Mouse (Mus musculus): ENCODE results near the gene Adh7. TPM values are rescaled to one million over a fixed set of nuclear protein-coding genes. Genes with fewer than 3 reads are reported as not detected.

The Adh7 gene
- total and polyA plus RNA-seq, 3 experiments: not detected

DNA sequence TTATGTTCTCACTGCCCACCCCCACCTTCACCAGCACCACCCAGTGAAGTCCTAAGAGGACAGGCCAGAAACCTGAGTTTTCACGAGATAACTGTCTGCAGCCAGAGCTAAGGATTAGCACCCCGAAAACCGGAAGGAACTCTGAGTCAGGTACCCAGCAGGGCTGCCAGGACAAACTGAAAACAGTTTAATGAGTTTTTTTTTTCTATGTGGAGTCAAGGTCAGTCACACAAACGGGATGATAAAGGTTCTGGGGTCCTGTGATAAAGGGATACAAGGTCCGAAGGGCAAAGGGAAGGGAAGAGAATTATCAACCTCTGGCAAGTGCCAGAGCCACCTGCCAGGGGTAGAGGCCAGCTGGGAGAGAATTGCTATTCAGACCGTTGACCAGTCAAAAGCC is 23.8 kb downstream of the Adh7 start:
- DNase-seq (ENCODE audit: low read depth, low spot score): peak; percentile 63
- H3K27me3 ChIP-seq (ENCODE audit: control insufficient read depth in 1 of 2, insufficient read depth in 2 of 2, low read length in 2 of 2): no peaks in the 10 kb centered on the region; a peak in 2 of 4 replicates
- peak overlapping the region in 1 of 2 experiments; percentile 42; a peak in 1 of 4 replicates for H3K4me3 ChIP-seq (ENCODE audit: control insufficient read depth in 1 of 2, insufficient read depth in 1 of 2, low read depth in 2 of 2, low read length in 2 of 2)
- TF ChIP-seq UBTF (IDR thresholded peaks at IDR 0.05; ENCODE audit: borderline replicate concordance, insufficient read depth, low read depth, low read length) (no peak), ETS1 (IDR thresholded peaks at IDR 0.05; ENCODE audit: low read depth, low read length) (0 out of 2 replicates have a peak, but pooled peaks have one; percentile 9), BHLHE40 (IDR thresholded peaks at IDR 0.05; ENCODE audit: borderline replicate concordance, low read depth, low read length) (no peak), E2F4 (IDR thresholded peaks at IDR 0.05; ENCODE audit: borderline replicate concordance, low read depth, low read length) (no peak), POLR2A (IDR thresholded peaks at IDR 0.05; ENCODE audit: control insufficient read depth in 1 of 2, insufficient read depth in 1 of 2, low read depth in 1 of 2, low read length in 2 of 2, poor library complexity in 1 of 2) (no peak), MXI1 (IDR thresholded peaks at IDR 0.05; ENCODE audit: low read depth, low read length) (no peak), RCOR1 (IDR thresholded peaks at IDR 0.05; ENCODE audit: low read depth, low read length) (no peak), MEF2A (IDR thresholded peaks at IDR 0.05; ENCODE audit: extremely low read depth, insufficient replicate concordance, low read depth, low read length, poor library complexity, severe bottlenecking) (no peak), MAX (IDR thresholded peaks at IDR 0.05; ENCODE audit: low read length) (no peak), EP300 (IDR thresholded peaks at IDR 0.05; ENCODE audit: low read depth in 1 of 2, low read length in 2 of 2) (peak in 1 of 2 experiments; percentile 50; a peak in 2 of 4 replicates), TCF12 (IDR thresholded peaks at IDR 0.05; ENCODE audit: low read depth, low read length) (peak; percentile 44; the same call in 1 of the 2 replicates), POLR2AphosphoS5 (IDR thresholded peaks at IDR 0.05; ENCODE audit: borderline replicate concordance, low read depth, low read length) (no peak), CTCF (IDR thresholded peaks at IDR 0.05 in 2 of 3, conservative IDR thresholded peaks at IDR 0.05 in 1 of 3; ENCODE audit: control insufficient read depth in 1 of 3, insufficient read depth in 1 of 3, low read depth in 2 of 3, low read length in 3 of 3, poor library complexity in 1 of 3, severe bottlenecking in 1 of 3) (no peak), USF1 (IDR thresholded peaks at IDR 0.05; ENCODE audit: low read depth, low read length) (no peak), USF2 (IDR thresholded peaks at IDR 0.05; ENCODE audit: borderline replicate concordance in 1 of 2, insufficient read depth in 1 of 2, low read depth in 1 of 2, low read length in 2 of 2) (no peak), JUND (IDR thresholded peaks at IDR 0.05; ENCODE audit: low read depth, low read length) (no peak), POLR2AphosphoS2 (IDR thresholded peaks at IDR 0.05; ENCODE audit: low read length) (no peak), TAL1 (IDR thresholded peaks at IDR 0.05; ENCODE audit: low read length) (no peak), CHD2 (IDR thresholded peaks at IDR 0.05; ENCODE audit: low read length) (no peak), ELF1 (IDR thresholded peaks at IDR 0.05; ENCODE audit: low read depth, low read length) (no peak), RAD21 (IDR thresholded peaks at IDR 0.05; ENCODE audit: low read depth, low read length) (no peak), GABPA (IDR thresholded peaks at IDR 0.05; ENCODE audit: low read depth, low read length) (no peak), NRF1 (IDR thresholded peaks at IDR 0.05; ENCODE audit: insufficient read depth, low read depth, low read length, poor library complexity, severe bottlenecking) (no peak), SMC3 (IDR thresholded peaks at IDR 0.05; ENCODE audit: low read depth, low read length) (no peak), MAZ (IDR thresholded peaks at IDR 0.05; ENCODE audit: low read depth, low read length) (no peak), NELFE (IDR thresholded peaks at IDR 0.05; ENCODE audit: low read depth, low read length) (no peak), MYB (IDR thresholded peaks at IDR 0.05; ENCODE audit: low read depth, low read length) (0 out of 2 replicates have a peak, but pooled peaks have one; percentile 27), ZC3H11A (IDR thresholded peaks at IDR 0.05; ENCODE audit: low read depth, low read length) (no peak), GATA1 (IDR thresholded peaks at IDR 0.05; ENCODE audit: low read depth, low read length) (peak; percentile 17; the same call in 1 of the 2 replicates), KAT2A (conservative IDR thresholded peaks at IDR 0.05; ENCODE audit: low read depth, low read length) (no peak), ZMIZ1 (IDR thresholded peaks at IDR 0.05; ENCODE audit: low read depth, low read length) (no peak), TBP (IDR thresholded peaks at IDR 0.05; ENCODE audit: low read depth, low read length) (no peak), HCFC1 (IDR thresholded peaks at IDR 0.05; ENCODE audit: low read depth, low read length) (no peak), SIN3A (IDR thresholded peaks at IDR 0.05; ENCODE audit: low read length) (no peak), MYC (IDR thresholded peaks at IDR 0.05; ENCODE audit: low read depth, low read length) (no peak), ZKSCAN1 (IDR thresholded peaks at IDR 0.05; ENCODE audit: low read depth, low read length) (no peak), CHD1 (IDR thresholded peaks at IDR 0.05; ENCODE audit: low read depth, low read length) (no peak), ZNF384 (IDR thresholded peaks at IDR 0.05; ENCODE audit: low read depth, low read length) (peak; percentile 55; the same call in 1 of the 2 replicates)

More for the DNA sequence above, 23.8 kb downstream of the Adh7 start:
- H3K27ac ChIP-seq (ENCODE audit: control insufficient read depth, low read depth, low read length): no peak overlapping the region
- no peaks in the 10 kb centered on the region for H3K79me2 ChIP-seq (ENCODE audit: control insufficient read depth, insufficient read depth, low read length, poor library complexity)
- peaks cover 0 to 7% of the 10 kb centered on the region in 2 experiments; a peak in 2 of 4 replicates for H3K4me1 ChIP-seq (ENCODE audit: control insufficient read depth in 1 of 2, insufficient read depth in 2 of 2, low read length in 2 of 2)
- H3K9me3 ChIP-seq (replicated peaks; ENCODE audit: insufficient read depth, low read length): no peaks in the 10 kb centered on the region
- no peak overlapping the region for H3K9ac ChIP-seq (ENCODE audit: control insufficient read depth, low read depth, low read length, poor library complexity, severe bottlenecking)
- peaks cover 0 to 3% of the 10 kb centered on the region in 2 experiments; a peak in 1 of 4 replicates for H3K36me3 ChIP-seq (ENCODE audit: control insufficient read depth in 1 of 2, insufficient read depth in 2 of 2, low read length in 2 of 2)
